Mouse (Mus musculus) ES-E14 (cell line): ENCODE data around the gene Sugp1.

Experiments
- HCFC1 ChIP-seq: IDR thresholded peaks from 2 replicates; pipeline ENCODE4 v1.6.1; 2012; ENCODE audit warnings: low read length, inconsistent platforms, borderline replicate concordance; ENCODE audit not compliant: insufficient read depth
- MAFK ChIP-seq: IDR thresholded peaks from 2 replicates; pipeline ENCODE4 v1.6.1; 2014; ENCODE audit warnings: mild to moderate bottlenecking, low read depth, low read length, inconsistent platforms; ENCODE audit not compliant: insufficient read depth
- ZC3H11A ChIP-seq: IDR thresholded peaks from 2 replicates; pipeline ENCODE4 v1.6.1; 2012; ENCODE audit warnings: low read depth, mild to moderate bottlenecking, inconsistent platforms, low read length, borderline replicate concordance

DNA sequence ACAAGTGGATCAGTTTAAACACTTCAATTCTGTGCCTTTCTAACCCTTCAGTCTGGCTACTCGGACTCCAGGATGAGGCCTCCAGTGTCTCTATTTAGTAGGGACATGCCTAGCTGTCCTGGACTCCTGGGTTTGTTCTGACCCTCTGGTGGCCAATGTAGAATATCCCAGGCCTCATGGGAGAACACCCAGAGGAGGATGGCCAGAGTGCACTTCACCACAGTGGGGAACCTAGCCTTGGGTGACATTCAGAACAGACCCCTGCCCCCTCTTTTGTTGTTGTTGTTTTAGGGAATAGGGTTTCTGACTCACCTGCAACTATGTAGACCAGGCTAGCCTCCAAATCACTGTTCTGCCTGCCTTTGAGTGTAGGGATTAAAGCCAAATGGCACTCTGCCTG is 27.6 kb upstream of the Sugp1 start:
- TF ChIP-seq HCFC1, result no peak
- TF ChIP-seq MAFK, result no peak
- TF ChIP-seq ZC3H11A, result no peak
